In the genomic region with DNA sequence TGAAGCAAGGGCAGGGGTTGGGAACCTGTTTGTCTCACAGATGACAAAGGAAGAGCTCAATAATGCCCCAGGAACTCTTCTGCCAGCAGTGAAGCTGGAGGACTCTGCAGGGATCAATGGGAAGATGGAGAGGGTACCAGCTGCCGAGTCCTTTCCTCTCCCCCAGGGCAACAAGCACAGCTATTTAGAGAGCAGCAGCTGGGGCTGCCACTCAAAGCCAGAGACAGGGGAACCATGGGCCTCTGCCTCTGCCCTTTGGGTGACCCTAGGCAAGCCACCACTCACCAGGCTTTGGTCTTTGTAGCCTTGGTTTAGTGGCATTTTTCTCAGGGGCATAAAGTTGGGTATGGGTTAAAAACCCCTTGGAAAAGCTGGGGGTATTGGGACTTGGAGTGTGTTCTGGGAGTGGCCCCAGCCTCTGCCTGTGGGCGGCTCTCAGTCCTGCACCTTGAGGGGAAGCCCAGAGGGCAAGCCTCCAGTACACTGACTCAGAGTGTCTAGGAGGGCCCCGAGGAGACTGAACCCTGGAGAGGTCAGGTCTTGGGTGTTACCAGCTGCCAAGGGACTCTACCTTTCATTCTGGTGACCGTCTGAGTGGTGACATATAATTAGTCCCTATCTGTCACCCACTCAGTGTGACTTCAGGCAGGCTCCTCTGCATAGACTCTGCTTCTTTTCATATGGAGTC, we compare ENCODE assay signal across 19 mouse cellular contexts. TPM values are rescaled to one million over a fixed set of nuclear protein-coding genes. Genes with fewer than 3 reads are reported as not detected.
DNase-seq lines count a peak whose midpoint lies in the region; ATAC-seq and TF ChIP-seq lines count a peak whose summit lies in the region.
"Had no signal": no experiment of that assay in that cellular context is flagged by ENCODE, and none has a peak within 500 bp of the region (broad histone marks: within the 10 kb centered on the region; RNA-seq: fewer than 3 reads in every experiment).

No protein-coding gene starts in this region.

- no peak overlapping the region for H3K4me2 ChIP-seq in hindbrain, embryonic 12.5 days (replicated peaks)
- no peak overlapping the region for H3K4me2 ChIP-seq in hindbrain, embryonic 14.5 days (replicated peaks)
- H3K4me2 ChIP-seq: embryonic facial prominence, embryonic 13.5 days; kidney, embryonic 15.5 days had no signal

- 0 out of 2 replicates have a peak overlapping the region, but pooled peaks have one; percentile 35 for H3K27ac ChIP-seq in hindbrain, embryonic 12.5 days
- no peak overlapping the region for H3K27ac ChIP-seq in hindbrain, embryonic 14.5 days
- no peak overlapping the region for H3K27ac ChIP-seq in kidney, adult 2 months (ENCODE audit: insufficient read depth, low read depth, low read length)
- H3K27ac ChIP-seq: embryonic facial prominence, embryonic 13.5 days; kidney, embryonic 15.5 days; layer of hippocampus, adult 2 months; macrophage had no signal

- H3K36me3 ChIP-seq in hindbrain, embryonic 12.5 days = peaks cover 44% of the 10 kb centered on the region
- H3K36me3 ChIP-seq in hindbrain, embryonic 14.5 days (replicated peaks; ENCODE audit: control insufficient read depth, insufficient read depth) = peaks cover 48% of the 10 kb centered on the region
- no peaks in the 10 kb centered on the region for H3K36me3 ChIP-seq in kidney, adult 2 months (ENCODE audit: control insufficient read depth, insufficient read depth, low read length)

- TF ChIP-seq CTCF in kidney, adult 2 months (conservative IDR thresholded peaks at IDR 0.05; ENCODE audit: insufficient read depth, insufficient read length, low read depth, low read length) = no peak

- no peak for DNase-seq in hindbrain, embryonic 14.5 days (ENCODE audit: low spot score)
- peak; percentile 45 for DNase-seq in embryo, embryonic 10.5 days (ENCODE audit: low spot score)
- peak; percentile 61 for DNase-seq in gastrocnemius, postnatal 10 days
- DNase-seq in retina, postnatal 1 day = peak; percentile 62
- DNase-seq in cerebellum, postnatal 36 days = no peak
- no peak for DNase-seq in kidney, adult 2 months
- no peak for DNase-seq in cerebellum, adult 18-20 months
- DNase-seq: adrenal gland, adult 2 months; cerebellum, adult 8-10 months; heart, postnatal 10 days; liver; lung, adult 18-20 months had no signal

- no peak for ATAC-seq in hindbrain, embryonic 12.5 days (ENCODE audit: low FRiP score)
- no peak for ATAC-seq in hindbrain, embryonic 14.5 days (ENCODE audit: low FRiP score)
- ATAC-seq: inflammation-experienced regulatory T-cells, adult 6 months had no signal

- TF ChIP-seq POLR2A in kidney, adult 2 months (IDR thresholded peaks at IDR 0.05; ENCODE audit: low read depth, low read length) = no peak

- peaks cover 23% of the 10 kb centered on the region for H3K4me1 ChIP-seq in hindbrain, embryonic 12.5 days
- peaks cover 3% of the 10 kb centered on the region; the same call in 1 of the 2 replicates for H3K4me1 ChIP-seq in hindbrain, embryonic 14.5 days (replicated peaks; ENCODE audit: control insufficient read depth, insufficient read depth, low read length)
- H3K4me1 ChIP-seq in kidney, adult 2 months (ENCODE audit: control insufficient read depth, insufficient read depth, low read length) = no peaks in the 10 kb centered on the region
- H3K4me1 ChIP-seq: embryonic facial prominence, embryonic 13.5 days had no signal

- H3K27me3 ChIP-seq in hindbrain, embryonic 12.5 days = peaks cover 7% of the 10 kb centered on the region
- H3K27me3 ChIP-seq in hindbrain, embryonic 14.5 days (ENCODE audit: control insufficient read depth, insufficient read depth, low read length) = no peaks in the 10 kb centered on the region
- H3K27me3 ChIP-seq in kidney, adult 2 months (replicated peaks; ENCODE audit: control insufficient read depth, insufficient read depth, low read length) = no peaks in the 10 kb centered on the region

- WGBS in hindbrain, embryonic 12.5 days = 45% methylated on average over 4 of the region's 4 CpGs
- WGBS in hindbrain, embryonic 14.5 days = 51% methylated on average over 4 of the region's 4 CpGs
- WGBS in kidney, adult 2 months = 76% methylated on average over 4 of the region's 4 CpGs

- H3K9me3 ChIP-seq in hindbrain, embryonic 12.5 days (replicated peaks) = no peaks in the 10 kb centered on the region
- H3K9me3 ChIP-seq in hindbrain, embryonic 14.5 days (ENCODE audit: control insufficient read depth, low read length) = no peaks in the 10 kb centered on the region
- H3K9me3 ChIP-seq: embryonic facial prominence, embryonic 13.5 days; kidney, embryonic 15.5 days had no signal

- no peak overlapping the region for H3K4me3 ChIP-seq in hindbrain, embryonic 12.5 days
- H3K4me3 ChIP-seq in hindbrain, embryonic 14.5 days (replicated peaks; ENCODE audit: low read length) = no peak overlapping the region
- H3K4me3 ChIP-seq in kidney, adult 2 months (ENCODE audit: insufficient read depth, low read depth, low read length) = no peak overlapping the region
- H3K4me3 ChIP-seq: embryonic facial prominence, embryonic 13.5 days; kidney, embryonic 15.5 days; layer of hippocampus, adult 2 months had no signal

- H3K9ac ChIP-seq in hindbrain, embryonic 12.5 days = no peak overlapping the region
- no peak overlapping the region for H3K9ac ChIP-seq in hindbrain, embryonic 14.5 days
- H3K9ac ChIP-seq: embryonic facial prominence, embryonic 13.5 days; kidney, embryonic 15.5 days had no signal

RNA-seq across cellular contexts. Expression of a gene that starts 15.9 kb away (rescaled TPM):
- 20.3 and 23.3 TPM in 2 replicates for polyA plus RNA-seq in hindbrain, embryonic 12.5 days (2016; fragmentation: Nextera tagmentation; extraction: Ambion mirVana)
- polyA plus RNA-seq in hindbrain, embryonic 14.5 days (2014; fragmentation: Nextera tagmentation; extraction: Ambion mirVana) = 24.6 and 24.8 TPM in 2 replicates
- 10 to 100 TPM; 10.3 to 11.5 TPM for total RNA-seq in gastrocnemius, postnatal 10 days (2021)
- 7.5 and 8.7 TPM in 2 replicates for polyA plus RNA-seq in kidney, adult 2 months (2012; rRNA removed)
- total RNA-seq: MEL had no signal

RNA-seq across cellular contexts. Expression of a gene that starts 31.7 kb away (rescaled TPM):
- polyA plus RNA-seq in hindbrain, embryonic 12.5 days (2016; fragmentation: Nextera tagmentation; extraction: Ambion mirVana) = 62.9 and 71.2 TPM in 2 replicates
- polyA plus RNA-seq in hindbrain, embryonic 14.5 days (2014; fragmentation: Nextera tagmentation; extraction: Ambion mirVana) = 59.0 and 61.7 TPM in 2 replicates
- 10 to 100 TPM; 26.9 to 28.2 TPM for total RNA-seq in gastrocnemius, postnatal 10 days (2021)
- 9.0 and 14.1 TPM in 2 replicates for polyA plus RNA-seq in kidney, adult 2 months (2012; rRNA removed)

RNA-seq across cellular contexts. Expression of a gene that starts 60.0 kb away (rescaled TPM):
- polyA plus RNA-seq in hindbrain, embryonic 12.5 days (2016; fragmentation: Nextera tagmentation; extraction: Ambion mirVana) = 19.0 and 21.3 TPM in 2 replicates
- 34.6 and 37.5 TPM in 2 replicates for polyA plus RNA-seq in hindbrain, embryonic 14.5 days (2014; fragmentation: Nextera tagmentation; extraction: Ambion mirVana)
- total RNA-seq in gastrocnemius, postnatal 10 days (2021) = 1 to 10 TPM; 4.9 to 7.8 TPM
- polyA plus RNA-seq in kidney, adult 2 months (2012; rRNA removed) = 9.7 and 12.7 TPM in 2 replicates

Comparison
In these comparisons a context has a peak if more than half of its experiments do, and no peak if none do; other contexts are left out.
1. DNase-seq: peak in embryo, embryonic 10.5 days (single experiment), gastrocnemius, postnatal 10 days (single experiment) and retina, postnatal 1 day (single experiment); none in hindbrain, embryonic 14.5 days (single experiment), cerebellum, postnatal 36 days (0 of 2), kidney, adult 2 months (single experiment) and cerebellum, adult 18-20 months (0 of 2).